Mouse (Mus musculus) C2C12 (cell line): ENCODE data around the gene 4930539E08Rik.

Source experiments
- CTCF ChIP-seq: IDR thresholded peaks from one replicate; pipeline ENCODE4 v1.5.1; 2011; ENCODE audit not compliant: control insufficient read depth, insufficient read depth, insufficient read length
- FOSL1 ChIP-seq: IDR thresholded peaks from one replicate; pipeline ENCODE4 v1.8.0; 2011; ENCODE audit warnings: mild to moderate bottlenecking, low read length; ENCODE audit not compliant: poor library complexity, insufficient read depth, severe bottlenecking
- MAX ChIP-seq: IDR thresholded peaks from one replicate; pipeline ENCODE4 v1.6.1; 2011; ENCODE audit warnings: mild to moderate bottlenecking, control low read depth
- MYOD1 ChIP-seq: IDR thresholded peaks from one replicate; pipeline ENCODE4 v1.6.1; 2011; ENCODE audit warnings: low read depth; ENCODE audit not compliant: control insufficient read depth, insufficient read length
- USF1 ChIP-seq: IDR thresholded peaks from one replicate; pipeline ENCODE4 v1.6.1; 2011; ENCODE audit warnings: low read depth, mild to moderate bottlenecking, control low read depth, moderate library complexity

DNA sequence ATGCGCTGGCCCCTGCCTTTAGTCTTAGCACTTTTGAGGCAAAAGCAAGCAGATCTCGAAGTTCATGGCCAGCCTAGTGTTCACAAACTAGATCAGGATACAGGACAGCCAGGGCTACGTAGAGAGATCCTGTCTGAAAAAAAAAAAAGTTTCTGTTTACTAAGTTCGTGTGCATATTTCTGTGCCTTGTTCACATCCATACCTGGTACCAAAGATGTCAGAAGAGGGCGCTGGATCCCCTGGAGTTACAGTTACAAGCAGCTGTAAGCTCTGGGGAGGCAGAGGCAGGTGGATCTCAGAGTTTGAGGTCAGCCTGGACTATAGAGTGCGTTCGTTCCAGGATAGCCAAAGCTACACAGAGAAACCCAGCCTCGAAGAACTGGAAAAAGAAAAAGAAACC lies 32.3 kb downstream of the 4930539E08Rik start:
- no peak for TF ChIP-seq CTCF
- no peak for TF ChIP-seq USF1
- TF ChIP-seq MYOD1: no peak
- TF ChIP-seq FOSL1: no peak
- TF ChIP-seq MAX: no peak
